Mouse (Mus musculus) embryonic facial prominence, embryonic 10.5 days (tissue): ENCODE measurements at regions not wholly inside any gene's neighbourhood (a gene's known extent, or its start where the extent isn't known, plus 50 kb on each side); places are given as distances from the start of the nearest gene placed in this dataset.
A peak's percentile ranks its signal among the peaks of the same experiment; 100 is the strongest.
"Not testable (repeated sequence)": the region's sequence is repeated elsewhere in the genome, so short reads cannot be mapped to it uniquely, and the experiment has no call there.

ENCODE experiments used
- DNase-seq: peaks from one replicate; pipeline ENCODE4 v3.0.0-alpha.2; 2017; ENCODE audit warnings: low spot score
- H3K27ac ChIP-seq: fragments of 300-500 bp; sonication (generic); replicated peaks from 2 replicates; pipeline ENCODE4 v1.5.1; 2016; ENCODE audit warnings: mild to moderate bottlenecking
- H3K27me3 ChIP-seq: fragments of 300-500 bp; sonication (generic); replicated peaks from 2 replicates; pipeline ENCODE4 v1.6.1; 2016; ENCODE audit warnings: low read depth, mild to moderate bottlenecking; ENCODE audit not compliant: poor library complexity, severe bottlenecking
- H3K36me3 ChIP-seq: fragments of 300-500 bp; sonication (generic); replicated peaks from 2 replicates; pipeline ENCODE4 v1.6.1; 2016; ENCODE audit warnings: mild to moderate bottlenecking, moderate library complexity
- H3K4me1 ChIP-seq: fragments of 300-500 bp; sonication (generic); 2 replicates; pipeline ENCODE4 v1.6.1; 2016
- H3K4me3 ChIP-seq: fragments of 300-500 bp; sonication (generic); 2 replicates; pipeline ENCODE4 v1.5.1; 2016; ENCODE audit warnings: mild to moderate bottlenecking, moderate library complexity
- H3K9me3 ChIP-seq: fragments of 300-500 bp; sonication (generic); 2 replicates; pipeline ENCODE4 v1.6.1; 2016; ENCODE audit warnings: mild to moderate bottlenecking
- WGBS: fragments of 180-500 bp; shearing (Covaris S2); methylation state at CpG from one replicate; pipeline ENCODE4 v1.1.7; 2016; 5-methylcytosine and 5-hydroxymethylcytosine counted together

GRCm38 (mm10) chr6:73576708-73577107, 107.2 kb upstream of the 4931417E11Rik start:
- H3K36me3 ChIP-seq: no peaks in the 10 kb centered on the region
- WGBS: 86% methylated on average over 2 of the region's 2 CpGs

DNA sequence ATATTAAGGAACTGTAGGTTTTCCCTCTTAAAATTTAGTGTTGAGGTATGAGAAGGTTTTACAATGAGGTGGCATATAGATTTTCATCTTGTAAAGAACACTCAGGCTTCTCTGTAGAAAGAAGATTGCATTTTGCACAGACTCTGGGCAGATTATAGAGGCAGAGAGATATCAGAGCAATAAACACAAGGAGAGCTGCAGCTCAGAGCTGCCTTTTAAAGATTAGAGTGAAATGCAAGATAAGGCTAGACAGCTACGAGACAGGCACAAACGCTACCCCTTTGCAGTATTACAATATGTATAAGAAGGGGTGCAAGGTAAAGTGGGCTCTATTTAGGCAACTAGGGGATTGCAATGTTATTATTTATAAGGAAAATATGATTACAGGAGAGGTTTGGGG, 90.5 kb upstream of the 4931417E11Rik start:
- WGBS: 91% methylated on average over 2 of the region's 2 CpGs
- Histone ChIP-seq H3K36me3 (no peaks in the 10 kb centered on the region), H3K9me3 (no peaks in the 10 kb centered on the region), H3K27me3 (no peaks in the 10 kb centered on the region), H3K4me1 (no peaks in the 10 kb centered on the region), H3K27ac (no peak overlapping the region), H3K4me3 (no peak overlapping the region)
- DNase-seq: no peak

More at GRCm38 (mm10) chr6:73576708-73577107, 107.2 kb upstream of the 4931417E11Rik start:
- H3K4me3 ChIP-seq: no peak overlapping the region
- no peaks in the 10 kb centered on the region for H3K27me3 ChIP-seq
- no peak for DNase-seq
- H3K27ac ChIP-seq: no peak overlapping the region
- H3K9me3 ChIP-seq: no peaks in the 10 kb centered on the region
- no peaks in the 10 kb centered on the region for H3K4me1 ChIP-seq

GRCm38 (mm10) chr6:73530559-73530958, 61.1 kb upstream of the 4931417E11Rik start:
- H3K9me3 ChIP-seq: no peaks in the 10 kb centered on the region
- no peaks in the 10 kb centered on the region for H3K27me3 ChIP-seq
- no peak for DNase-seq
- H3K36me3 ChIP-seq: no peaks in the 10 kb centered on the region
- WGBS: 91% methylated on average over 1 of the region's 1 CpGs
- no peaks in the 10 kb centered on the region for H3K4me1 ChIP-seq
- no peak overlapping the region for H3K4me3 ChIP-seq
- H3K27ac ChIP-seq: no peak overlapping the region

DNA sequence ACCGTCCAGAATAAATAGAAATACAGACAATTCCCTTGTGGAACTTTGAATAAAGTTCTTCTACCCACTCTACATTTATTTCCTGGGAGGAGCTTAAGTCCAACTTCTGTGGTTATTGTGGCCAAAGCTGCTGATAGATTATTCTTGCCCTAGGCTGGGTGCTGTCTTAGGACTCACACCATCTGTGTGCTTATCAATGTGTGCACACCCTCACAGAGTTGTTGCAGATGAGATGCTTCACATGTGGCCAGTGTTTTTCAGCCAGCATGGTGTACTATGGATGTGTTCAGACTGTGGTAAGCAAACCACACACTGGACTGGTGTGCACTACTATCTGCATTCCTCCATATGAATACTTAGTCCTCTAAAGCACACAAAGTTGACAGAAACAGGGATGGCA, 60.6 kb upstream of the 4931417E11Rik start:
- no peak overlapping the region for H3K4me3 ChIP-seq
- no peak overlapping the region for H3K27ac ChIP-seq
- DNase-seq: no peak
- H3K27me3 ChIP-seq: no peaks in the 10 kb centered on the region
- H3K36me3 ChIP-seq: no peaks in the 10 kb centered on the region
- H3K9me3 ChIP-seq: no peaks in the 10 kb centered on the region
- 92% methylated on average over 1 of the region's 1 CpGs for WGBS
- no peaks in the 10 kb centered on the region for H3K4me1 ChIP-seq

GRCm38 (mm10) chr6:73523658-73524057, 54.2 kb upstream of the 4931417E11Rik start:
- Histone ChIP-seq H3K9me3 (no peaks in the 10 kb centered on the region), H3K4me1 (no peaks in the 10 kb centered on the region), H3K27ac (no peak overlapping the region), H3K36me3 (no peaks in the 10 kb centered on the region), H3K4me3 (no peak overlapping the region), H3K27me3 (no peaks in the 10 kb centered on the region)
- WGBS: 66% methylated on average over 9 of the region's 9 CpGs
- peak; percentile 21 for DNase-seq

GRCm38 (mm10) chr6:73519894-73520293, 50.4 kb upstream of the 4931417E11Rik start:
- not testable (repeated sequence) for H3K27ac ChIP-seq, DNase-seq, H3K4me1 ChIP-seq, H3K36me3 ChIP-seq, H3K9me3 ChIP-seq, H3K4me3 ChIP-seq, H3K27me3 ChIP-seq
- WGBS: 84% methylated on average over 4 of the region's 4 CpGs
